Mouse (Mus musculus) forebrain, postnatal 0 days (tissue): ENCODE results near the gene Arfgef2. TPM values are rescaled to one million over a fixed set of nuclear protein-coding genes. Genes with fewer than 3 reads are reported as not detected.

Experiments used
- ATAC-seq: fragments of 200-750 bp; cut with Nextera tagmentation; 2 replicates; pipeline ENCODE4 v1.8.0; 2017; ENCODE audit warnings: mild to moderate bottlenecking, moderate library complexity
- DNase-seq: peaks from one replicate; pipeline ENCODE4 v3.0.0-alpha.2; 2015
- H3K27ac ChIP-seq: fragments of 300-500 bp; sonication (generic); 2 replicates; pipeline ENCODE4 v1.5.1; 2014; ENCODE audit warnings: low read depth, mild to moderate bottlenecking, antibody characterized with exemption, low read length, moderate library complexity, mixed read lengths
- H3K27me3 ChIP-seq: fragments of 300-500 bp; sonication (generic); 2 replicates; pipeline ENCODE4 v1.6.1; 2014; ENCODE audit warnings: mild to moderate bottlenecking, low read length, mixed read lengths; ENCODE audit not compliant: insufficient read depth
- H3K36me3 ChIP-seq: fragments of 300-500 bp; sonication (generic); 2 replicates; pipeline ENCODE4 v1.6.1; 2014; ENCODE audit warnings: mild to moderate bottlenecking, moderate library complexity; ENCODE audit not compliant: insufficient read depth
- H3K4me1 ChIP-seq: fragments of 300-500 bp; sonication (generic); 2 replicates; pipeline ENCODE4 v1.6.1; 2014; ENCODE audit warnings: antibody characterized with exemption; ENCODE audit not compliant: insufficient read depth
- H3K4me2 ChIP-seq: fragments of 300-500 bp; sonication (generic); 2 replicates; pipeline ENCODE4 v1.6.1; 2014; ENCODE audit warnings: low read depth, mild to moderate bottlenecking, moderate library complexity
- H3K4me3 ChIP-seq: fragments of 300-500 bp; sonication (generic); 2 replicates; pipeline ENCODE4 v1.5.1; 2014; ENCODE audit warnings: low read depth, low read length, mixed read lengths
- H3K9ac ChIP-seq: fragments of 300-500 bp; sonication (generic); 2 replicates; pipeline ENCODE4 v1.6.1; 2014; ENCODE audit warnings: mild to moderate bottlenecking
- H3K9me3 ChIP-seq: fragments of 300-500 bp; sonication (generic); 2 replicates; pipeline ENCODE4 v1.6.1; 2016; ENCODE audit warnings: low read length
- CTCF ChIP-seq: sonication (generic); IDR thresholded peaks from 2 replicates; pipeline ENCODE4 v1.5.1; 2016; ENCODE audit warnings: antibody characterized with exemption, control low read depth, low read depth
- WGBS: fragments of 180-500 bp; shearing (Covaris S2); extraction: QIAGEN DNeasy Blood & Tissue Kit; methylation state at CpG from one replicate; pipeline ENCODE4 v1.1.7; 2014; 5-methylcytosine and 5-hydroxymethylcytosine counted together
- polyA plus RNA-seq: library from polyadenylated mRNA; unstranded; fragments of >200 nt; fragmentation: Nextera tagmentation; extraction: Ambion mirVana; gene quantifications from 2 replicates; pipeline ENCODE4 v1.2.1, GENCODE M21; 2015
- total RNA-seq: library from RNA; depleted of rRNA; stranded (reverse); fragments of >200 nt; gene quantifications from 2 replicates; pipeline ENCODE4 v1.2.3, GENCODE M21; 2014

The Arfgef2 gene
- total and polyA plus RNA-seq, 2 experiments from 2014 or later: 3.0 to 29.5 TPM

- no peak for ATAC-seq
- Histone ChIP-seq H3K4me2 (no peak overlapping the region), H3K27ac (no peak overlapping the region), H3K36me3 (no peaks in the 10 kb centered on the region), H3K4me3 (no peak overlapping the region), H3K27me3 (no peaks in the 10 kb centered on the region), H3K9ac (no peak overlapping the region), H3K9me3 (no peaks in the 10 kb centered on the region), H3K4me1 (no peaks in the 10 kb centered on the region)
- WGBS: 73% methylated on average over 11 of the region's 11 CpGs
- no peak for DNase-seq
- TF ChIP-seq CTCF: no peak
These were observed 30.0 kb upstream of the Arfgef2 start for GRCm38 (mm10) chr2:166775357-166775893.

- H3K9ac ChIP-seq: no peak overlapping the region
- 49% methylated on average over 2 of the region's 2 CpGs for WGBS
- no peak overlapping the region for H3K4me3 ChIP-seq
- ATAC-seq: no peak
- H3K27ac ChIP-seq: no peak overlapping the region
- DNase-seq: peak; percentile 27
- H3K36me3 ChIP-seq: no peaks in the 10 kb centered on the region
- H3K27me3 ChIP-seq: no peaks in the 10 kb centered on the region
- no peak overlapping the region for H3K4me2 ChIP-seq
- no peaks in the 10 kb centered on the region for H3K4me1 ChIP-seq
- TF ChIP-seq CTCF: peak; percentile 44
- H3K9me3 ChIP-seq: no peaks in the 10 kb centered on the region
These were observed 29.1 kb upstream of the Arfgef2 start for GRCm38 (mm10) chr2:166776272-166776671.

GRCm38 (mm10) chr2:166779956-166780355 is 25.4 kb upstream of the Arfgef2 start:
- Histone ChIP-seq H3K27me3 (no peaks in the 10 kb centered on the region), H3K9me3 (no peaks in the 10 kb centered on the region), H3K27ac (no peak overlapping the region), H3K4me1 (no peaks in the 10 kb centered on the region), H3K36me3 (no peaks in the 10 kb centered on the region), H3K4me2 (no peak overlapping the region), H3K4me3 (no peak overlapping the region), H3K9ac (no peak overlapping the region)
- ATAC-seq (no peak), DNase-seq (no peak)
- WGBS: 82% methylated on average over 8 of the region's 8 CpGs
- no peak for TF ChIP-seq CTCF

- Histone ChIP-seq H3K4me3 (no peak overlapping the region), H3K9me3 (no peaks in the 10 kb centered on the region), H3K27me3 (no peaks in the 10 kb centered on the region), H3K27ac (no peak overlapping the region), H3K4me2 (no peak overlapping the region), H3K4me1 (no peaks in the 10 kb centered on the region), H3K9ac (no peak overlapping the region), H3K36me3 (no peaks in the 10 kb centered on the region)
- 11% methylated on average over 9 of the region's 9 CpGs for WGBS
- peak; percentile 99 for TF ChIP-seq CTCF
- ATAC-seq: peak; percentile 49
- DNase-seq: peak; percentile 85
These were observed 24.3 kb upstream of the Arfgef2 start for GRCm38 (mm10) chr2:166780980-166781578.

GRCm38 (mm10) chr2:166784376-166784775 is 21.0 kb upstream of the Arfgef2 start:
- Histone ChIP-seq H3K36me3 (no peaks in the 10 kb centered on the region), H3K27ac (no peak overlapping the region), H3K4me2 (no peak overlapping the region), H3K4me3 (no peak overlapping the region), H3K9ac (no peak overlapping the region), H3K9me3 (no peaks in the 10 kb centered on the region), H3K4me1 (no peaks in the 10 kb centered on the region), H3K27me3 (no peaks in the 10 kb centered on the region)
- ATAC-seq (no peak), DNase-seq (no peak)
- TF ChIP-seq CTCF: peak; percentile 47
- WGBS: 85% methylated on average over 6 of the region's 6 CpGs

- peak overlapping the region; percentile 37 for H3K27ac ChIP-seq
- ATAC-seq (peak; percentile 99), DNase-seq (peak; percentile 96)
- no peaks in the 10 kb centered on the region for H3K9me3 ChIP-seq
- TF ChIP-seq CTCF: peak; percentile 44
- no peaks in the 10 kb centered on the region for H3K36me3 ChIP-seq
- peak overlapping the region; percentile 76 for H3K4me2 ChIP-seq
- peak overlapping the region; percentile 60 for H3K9ac ChIP-seq
- peak overlapping the region; percentile 62 for H3K4me3 ChIP-seq
- no peaks in the 10 kb centered on the region for H3K27me3 ChIP-seq
- 1% methylated on average over 35 of the region's 35 CpGs for WGBS
- no peaks in the 10 kb centered on the region for H3K4me1 ChIP-seq
These were observed 18.9 kb upstream of the Arfgef2 start for GRCm38 (mm10) chr2:166786353-166787004.

GRCm38 (mm10) chr2:166791738-166792137 is 13.7 kb upstream of the Arfgef2 start:
- no peak overlapping the region for H3K4me2 ChIP-seq
- H3K4me1 ChIP-seq: peaks cover 15% of the 10 kb centered on the region; the same call in 1 of the 2 replicates
- no peak for ATAC-seq
- peak; percentile 38; the same call in 1 of the 2 replicates for TF ChIP-seq CTCF
- H3K9ac ChIP-seq: no peak overlapping the region
- no peaks in the 10 kb centered on the region for H3K9me3 ChIP-seq
- 51% methylated on average over 5 of the region's 5 CpGs for WGBS
- H3K36me3 ChIP-seq: peaks cover 7% of the 10 kb centered on the region; the same call in 1 of the 2 replicates
- DNase-seq: no peak
- H3K27me3 ChIP-seq: no peaks in the 10 kb centered on the region
- no peak overlapping the region for H3K4me3 ChIP-seq
- peak overlapping the region; percentile 70; the same call in 1 of the 2 replicates for H3K27ac ChIP-seq
